Mouse (Mus musculus): ENCODE results near the gene Fez2. TPM values are rescaled to one million over a fixed set of nuclear protein-coding genes. Genes with fewer than 3 reads are reported as not detected.
A peak's percentile ranks its signal among the peaks of the same experiment; 100 is the strongest.

Fez2 gene
- total RNA-seq, 2 experiments from 2014 or later, result 8.8 to 14.7 TPM

- ATAC-seq (replicated peaks; ENCODE audit: low FRiP score, low TSS enrichment, poor library complexity, severe bottlenecking), result peak; percentile 94
These were observed 89.7 kb downstream of the Fez2 start for GRCm38 (mm10) chr17:78328287-78328686.

- ATAC-seq (replicated peaks; ENCODE audit: low FRiP score, low TSS enrichment, poor library complexity, severe bottlenecking), result peak; percentile 42
These were observed 90.8 kb downstream of the Fez2 start for GRCm38 (mm10) chr17:78327187-78327586.

- no peak for ATAC-seq (replicated peaks; ENCODE audit: low FRiP score, low TSS enrichment, poor library complexity, severe bottlenecking)
These were observed 91.6 kb downstream of the Fez2 start for GRCm38 (mm10) chr17:78326381-78326780.

- ATAC-seq (replicated peaks; ENCODE audit: low FRiP score, low TSS enrichment, poor library complexity, severe bottlenecking), result no peak
These were observed 92.1 kb downstream of the Fez2 start for GRCm38 (mm10) chr17:78325761-78326332.

- no peak for ATAC-seq (replicated peaks; ENCODE audit: low FRiP score, low TSS enrichment, poor library complexity, severe bottlenecking)
These were observed 95.3 kb downstream of the Fez2 start for GRCm38 (mm10) chr17:78322369-78323335.

- ATAC-seq (replicated peaks; ENCODE audit: low FRiP score, low TSS enrichment, poor library complexity, severe bottlenecking), result no peak
These were observed 96.6 kb downstream of the Fez2 start for GRCm38 (mm10) chr17:78321216-78321835.

Other genes starting within 250 kb of the Fez2 start
- 5.0 and 18.9 TPM in 2 replicates for gene Crim1, start 217.9 kb downstream of the Fez2 start, total RNA-seq (2014; fragmentation: Nextera tagmentation)
- gene Crim1, start 217.9 kb downstream of the Fez2 start, total RNA-seq (2017), result 6.6 and 6.8 TPM in 2 replicates
- gene Vit, start 89.9 kb upstream of the Fez2 start, total RNA-seq (2014; fragmentation: Nextera tagmentation), result 0.82 TPM in 1 of 2 replicates, not detected in the other
- gene Vit, start 89.9 kb upstream of the Fez2 start, total RNA-seq (2017), result 0.04 and 0.56 TPM in 2 replicates